Mouse (Mus musculus) midbrain, embryonic 14.5 days (tissue): ENCODE data around the gene Hist1h2aa. TPM values are rescaled to one million over a fixed set of nuclear protein-coding genes. Genes with fewer than 3 reads are reported as not detected.

Experiments
- ATAC-seq: fragments of 200-750 bp; cut with Nextera tagmentation; 2 replicates; pipeline ENCODE4 v1.8.0; 2017; ENCODE audit warnings: moderate number of reproducible peaks, moderate library complexity; ENCODE audit not compliant: low FRiP score, low TSS enrichment
- DNase-seq: peaks from one replicate; pipeline ENCODE4 v3.0.0-alpha.2; 2015
- H3K27ac ChIP-seq: fragments of 300-500 bp; sonication (generic); replicated peaks from 2 replicates; pipeline ENCODE4 v1.5.1; 2014; ENCODE audit warnings: mild to moderate bottlenecking, low read depth, low read length, moderate library complexity
- H3K27me3 ChIP-seq: fragments of 300-500 bp; sonication (generic); 2 replicates; pipeline ENCODE4 v1.6.1; 2014; ENCODE audit warnings: low read length, control low read depth, mixed read lengths; ENCODE audit not compliant: control insufficient read depth, insufficient read depth
- H3K36me3 ChIP-seq: fragments of 300-500 bp; sonication (generic); 2 replicates; pipeline ENCODE4 v1.6.1; 2014; ENCODE audit warnings: low read length, control low read depth; ENCODE audit not compliant: control insufficient read depth, insufficient read depth
- H3K4me1 ChIP-seq: fragments of 300-500 bp; sonication (generic); 2 replicates; pipeline ENCODE4 v1.6.1; 2014; ENCODE audit warnings: mild to moderate bottlenecking, antibody characterized with exemption, low read length, control low read depth; ENCODE audit not compliant: control insufficient read depth, insufficient read depth
- H3K4me2 ChIP-seq: fragments of 300-500 bp; sonication (generic); 2 replicates; pipeline ENCODE4 v1.6.1; 2014; ENCODE audit warnings: mild to moderate bottlenecking, low read length, moderate library complexity
- H3K4me3 ChIP-seq: fragments of 300-500 bp; sonication (generic); replicated peaks from 2 replicates; pipeline ENCODE4 v1.5.1; 2014; ENCODE audit warnings: low read depth, low read length
- H3K9ac ChIP-seq: fragments of 300-500 bp; sonication (generic); replicated peaks from 2 replicates; pipeline ENCODE4 v1.6.1; 2014; ENCODE audit warnings: mild to moderate bottlenecking, low read length, moderate library complexity
- H3K9me3 ChIP-seq: fragments of 300-500 bp; sonication (generic); 2 replicates; pipeline ENCODE4 v1.6.1; 2016; ENCODE audit warnings: low read length, control low read depth, mixed read lengths; ENCODE audit not compliant: control insufficient read depth
- WGBS: fragments of 180-500 bp; shearing (Covaris S2); extraction: QIAGEN DNeasy Blood & Tissue Kit; methylation state at CpG from one replicate; pipeline ENCODE4 v1.1.7; 2014; 5-methylcytosine and 5-hydroxymethylcytosine counted together
- polyA plus RNA-seq: library from polyadenylated mRNA; unstranded; fragments of >200 nt; fragmentation: Nextera tagmentation; extraction: Ambion mirVana; gene quantifications from 2 replicates; pipeline ENCODE4 v1.2.1, GENCODE M21; 2014

Gene Hist1h2aa
- polyA plus RNA-seq, 1 experiment from 2014 or later: not detected

DNA sequence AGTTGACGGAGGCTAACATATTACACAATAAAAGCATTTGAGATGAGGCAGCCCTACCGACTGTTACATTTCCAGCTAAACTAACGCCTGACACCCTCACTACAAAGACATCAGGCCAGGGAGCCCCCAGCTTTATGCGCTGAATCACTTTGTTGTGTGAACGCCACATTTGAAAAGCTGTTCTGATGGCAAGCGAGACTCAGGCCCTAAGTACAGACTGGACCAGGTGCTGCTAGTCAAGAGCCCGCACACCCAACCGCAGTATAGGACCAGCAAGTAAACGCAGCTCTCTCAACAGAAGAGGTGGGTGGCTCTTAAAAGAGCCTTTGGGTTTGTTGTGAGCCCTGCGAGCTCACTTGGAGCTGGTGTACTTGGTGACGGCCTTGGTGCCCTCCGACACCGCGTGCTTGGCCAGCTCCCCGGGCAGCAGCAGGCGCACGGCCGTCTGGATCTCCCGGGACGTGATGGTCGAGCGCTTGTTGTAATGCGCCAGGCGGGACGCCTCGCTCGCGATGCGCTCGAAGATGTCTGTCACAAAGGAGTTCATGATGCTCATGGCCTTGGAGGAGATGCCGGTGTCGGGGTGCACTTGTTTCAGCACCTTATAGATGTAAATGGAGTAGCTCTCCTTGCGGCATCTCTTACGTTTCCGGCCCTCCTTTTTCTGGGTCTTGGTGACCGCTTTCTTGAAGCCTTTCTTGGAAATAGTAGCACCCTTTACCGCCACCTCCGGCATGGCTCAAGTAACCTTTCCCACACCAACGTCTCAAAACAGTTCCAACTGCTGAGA lies 646 bp upstream of the Hist1h2aa start, which contains the start of gene Hist1h2ba:
Gene Hist1h2ba, minus strand, starts transcription at position 736 of the 790 bp plus-strand sequence.
- no peak for DNase-seq
- ATAC-seq: no peak
- H3K4me3 ChIP-seq: no peak within 1 kb of the TSS
- H3K27me3 ChIP-seq: no peaks in the 10 kb centered on the region
- no peaks in the 10 kb centered on the region for H3K36me3 ChIP-seq
- H3K9me3 ChIP-seq: no peaks in the 10 kb centered on the region
- H3K4me1 ChIP-seq: no peaks in the 10 kb centered on the region
- no peak within 1 kb of the TSS for H3K4me2 ChIP-seq
- H3K9ac ChIP-seq: no peak within 1 kb of the TSS
- H3K27ac ChIP-seq: no peak within 1 kb of the TSS
- WGBS: 97% methylated on average over 32 of the region's 39 CpGs

DNA sequence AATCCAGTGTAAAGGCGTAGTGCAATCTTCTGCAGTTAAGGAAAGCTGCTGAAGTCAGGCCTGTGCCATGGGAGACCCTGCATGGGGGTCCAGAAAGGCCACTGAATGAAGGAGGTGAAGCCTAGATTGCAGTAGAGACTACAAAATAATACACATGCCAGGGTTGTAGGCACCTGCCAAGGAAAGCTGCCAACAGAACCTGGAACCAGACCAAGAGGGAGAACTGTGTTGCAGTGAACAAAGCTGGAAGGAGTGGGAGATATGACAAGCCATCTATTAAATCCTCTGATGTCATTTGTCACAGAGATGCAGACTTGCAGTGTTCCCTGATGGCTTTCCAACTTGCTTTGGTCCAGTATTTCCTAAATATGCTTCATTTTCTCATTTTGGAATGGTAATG lies 4.4 kb downstream of the Hist1h2aa start:
- no peak overlapping the region for H3K27ac ChIP-seq
- H3K27me3 ChIP-seq: no peaks in the 10 kb centered on the region
- no peaks in the 10 kb centered on the region for H3K9me3 ChIP-seq
- no peak overlapping the region for H3K4me2 ChIP-seq
- H3K36me3 ChIP-seq: no peaks in the 10 kb centered on the region
- no peak overlapping the region for H3K4me3 ChIP-seq
- no peak for ATAC-seq
- H3K4me1 ChIP-seq: no peaks in the 10 kb centered on the region
- 97% methylated on average over 1 of the region's 1 CpGs for WGBS
- no peak for DNase-seq
- no peak overlapping the region for H3K9ac ChIP-seq

DNA sequence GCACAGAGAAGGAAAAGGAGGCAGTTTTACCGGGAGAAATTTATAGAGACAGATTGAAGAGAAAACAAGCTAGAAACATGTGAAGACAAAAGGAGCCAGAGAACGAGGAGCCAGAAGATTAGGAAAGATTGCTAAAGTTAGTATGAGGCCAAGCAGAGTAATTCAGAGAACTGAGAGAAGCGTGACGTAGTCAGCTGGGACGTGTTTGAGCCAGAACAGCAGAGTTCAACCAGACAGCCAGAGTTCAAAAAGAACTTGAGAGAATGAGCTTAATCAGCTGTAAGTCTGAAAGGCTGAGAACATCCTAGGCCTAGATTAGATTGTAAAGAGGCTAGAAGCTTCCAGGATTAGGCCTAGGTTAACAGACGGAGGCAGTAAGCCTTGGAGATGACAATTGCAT lies 6.0 kb downstream of the Hist1h2aa start:
- no peak overlapping the region for H3K4me3 ChIP-seq
- H3K4me2 ChIP-seq: no peak overlapping the region
- no peaks in the 10 kb centered on the region for H3K27me3 ChIP-seq
- no peak overlapping the region for H3K9ac ChIP-seq
- H3K4me1 ChIP-seq: no peaks in the 10 kb centered on the region
- no peaks in the 10 kb centered on the region for H3K9me3 ChIP-seq
- no peaks in the 10 kb centered on the region for H3K36me3 ChIP-seq
- DNase-seq: no peak
- ATAC-seq: no peak
- whole genome bisulfite sequencing: 58% methylated on average over 6 of the region's 6 CpGs
- no peak overlapping the region for H3K27ac ChIP-seq

DNA sequence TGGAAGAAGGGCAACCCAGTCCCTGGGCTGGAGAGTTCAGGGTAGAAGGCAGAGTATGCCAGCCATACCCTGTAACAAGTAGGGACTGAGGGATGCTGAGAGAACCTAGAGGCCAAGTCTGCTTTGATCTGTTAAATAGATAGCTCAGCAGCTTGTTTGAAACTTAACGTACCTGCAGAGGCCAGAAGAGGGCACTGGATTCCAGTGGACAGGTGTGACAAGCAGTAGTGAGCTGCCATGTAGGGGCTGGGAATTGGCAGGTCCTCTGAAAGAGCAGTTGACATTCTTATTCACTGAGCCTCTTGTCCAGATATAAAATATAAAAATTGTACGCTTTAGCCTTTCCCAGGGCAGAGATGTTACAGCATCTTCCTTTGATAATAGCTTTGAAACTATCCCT lies 8.6 kb downstream of the Hist1h2aa start:
- Histone ChIP-seq H3K4me3 (no peak overlapping the region), H3K4me1 (no peaks in the 10 kb centered on the region), H3K36me3 (no peaks in the 10 kb centered on the region), H3K4me2 (no peak overlapping the region), H3K27me3 (no peaks in the 10 kb centered on the region), H3K9ac (no peak overlapping the region), H3K27ac (no peak overlapping the region), H3K9me3 (no peaks in the 10 kb centered on the region)
- 61% methylated on average over 2 of the region's 2 CpGs for WGBS
- ATAC-seq (no peak), DNase-seq (peak; percentile 39)

DNA sequence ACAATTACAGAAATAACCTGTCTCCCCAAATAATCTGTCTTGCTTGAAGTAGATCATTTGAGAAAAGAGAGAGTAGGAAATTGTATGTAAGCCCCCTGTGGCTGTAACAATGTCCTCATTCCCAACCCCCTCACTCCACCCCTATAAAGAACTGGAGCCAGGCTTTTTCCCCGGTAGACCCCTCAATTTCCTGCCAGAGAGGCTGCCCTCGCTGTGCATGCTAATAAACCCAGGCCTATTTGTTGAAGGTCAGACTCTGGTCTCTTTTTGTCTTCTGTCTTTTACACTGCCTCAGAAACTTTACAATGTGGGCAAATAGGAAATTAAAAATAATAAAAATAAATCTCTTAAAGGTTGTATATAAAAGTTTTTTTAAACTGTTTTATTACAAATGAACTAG lies 12.0 kb downstream of the Hist1h2aa start:
- Histone ChIP-seq H3K4me1 (no peaks in the 10 kb centered on the region), H3K9ac (no peak overlapping the region), H3K27me3 (no peaks in the 10 kb centered on the region), H3K4me2 (no peak overlapping the region), H3K9me3 (no peaks in the 10 kb centered on the region), H3K36me3 (no peaks in the 10 kb centered on the region), H3K4me3 (no peak overlapping the region), H3K27ac (no peak overlapping the region)
- ATAC-seq (no peak), DNase-seq (no peak)
- WGBS: 21% methylated on average over 2 of the region's 2 CpGs

DNA sequence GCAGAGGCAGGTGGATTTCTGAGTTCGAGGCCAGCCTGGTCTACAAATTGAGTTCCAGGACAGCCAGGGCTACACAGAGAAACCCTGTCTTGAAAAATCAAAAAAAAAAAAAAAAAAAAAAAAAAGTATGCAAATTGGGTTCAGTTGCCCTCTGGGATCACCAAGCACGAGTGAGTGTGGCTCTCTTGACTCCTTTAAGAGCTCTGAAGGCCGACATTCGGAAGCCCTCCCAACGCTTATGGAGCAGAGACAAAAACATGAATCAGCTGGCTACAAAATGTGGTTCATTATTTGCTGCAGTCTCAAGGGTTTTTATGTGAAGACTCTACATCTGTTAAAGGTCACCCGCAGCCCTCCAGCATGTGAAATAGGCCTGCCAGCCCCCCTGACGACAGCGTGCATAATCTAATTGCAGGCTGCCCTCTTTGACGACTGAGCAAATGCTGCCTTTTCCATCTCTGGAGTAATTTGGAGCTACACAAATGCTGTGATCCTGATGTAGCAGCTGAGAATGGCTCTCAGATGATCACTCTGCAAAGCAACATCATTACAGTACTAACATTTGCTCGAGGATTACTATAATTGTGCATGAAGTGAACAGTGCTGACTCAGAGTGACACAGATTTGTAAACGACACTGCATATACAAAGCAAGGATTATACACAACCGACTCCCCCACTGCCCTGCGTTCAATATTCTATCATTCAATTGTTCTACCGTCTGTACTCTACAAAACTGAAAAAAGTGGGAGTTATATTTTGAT lies 15.4 kb downstream of the Hist1h2aa start:
- H3K27me3 ChIP-seq: no peaks in the 10 kb centered on the region
- H3K4me2 ChIP-seq: 0 out of 2 replicates have a peak overlapping the region, but pooled peaks have one; percentile 2
- DNase-seq (peak; percentile 79), ATAC-seq (peak; percentile 78)
- peak overlapping the region; percentile 43 for H3K27ac ChIP-seq
- no peak overlapping the region for H3K9ac ChIP-seq
- no peaks in the 10 kb centered on the region for H3K36me3 ChIP-seq
- 18% methylated on average over 14 of the region's 14 CpGs for WGBS
- H3K9me3 ChIP-seq: no peaks in the 10 kb centered on the region
- no peak overlapping the region for H3K4me3 ChIP-seq
- H3K4me1 ChIP-seq: no peaks in the 10 kb centered on the region

DNA sequence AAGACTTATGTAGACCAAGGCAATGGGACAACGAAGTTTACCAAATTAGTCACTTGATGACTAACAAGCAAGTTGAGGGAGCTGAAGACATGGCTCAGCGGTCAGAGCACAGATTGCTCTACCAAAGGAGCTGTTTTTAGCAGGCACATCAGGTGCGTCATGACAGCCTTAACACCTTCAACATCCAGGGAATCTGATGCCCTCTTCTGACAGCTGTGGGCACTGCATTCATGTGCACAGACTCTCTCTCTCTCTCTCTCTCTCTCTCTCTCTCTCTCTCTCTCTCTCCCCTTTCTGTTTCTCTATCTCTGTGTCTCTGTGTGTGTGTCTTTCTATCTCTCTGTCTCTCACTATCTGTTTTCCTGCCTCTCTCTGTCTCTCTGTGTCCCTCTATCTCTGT lies 16.7 kb downstream of the Hist1h2aa start:
- 81% methylated on average over 3 of the region's 3 CpGs for WGBS
- Histone ChIP-seq H3K36me3 (no peaks in the 10 kb centered on the region), H3K9ac (no peak overlapping the region), H3K4me2 (no peak overlapping the region), H3K27ac (no peak overlapping the region), H3K27me3 (no peaks in the 10 kb centered on the region), H3K4me3 (no peak overlapping the region), H3K9me3 (no peaks in the 10 kb centered on the region), H3K4me1 (no peaks in the 10 kb centered on the region)
- DNase-seq (no peak), ATAC-seq (no peak)

DNA sequence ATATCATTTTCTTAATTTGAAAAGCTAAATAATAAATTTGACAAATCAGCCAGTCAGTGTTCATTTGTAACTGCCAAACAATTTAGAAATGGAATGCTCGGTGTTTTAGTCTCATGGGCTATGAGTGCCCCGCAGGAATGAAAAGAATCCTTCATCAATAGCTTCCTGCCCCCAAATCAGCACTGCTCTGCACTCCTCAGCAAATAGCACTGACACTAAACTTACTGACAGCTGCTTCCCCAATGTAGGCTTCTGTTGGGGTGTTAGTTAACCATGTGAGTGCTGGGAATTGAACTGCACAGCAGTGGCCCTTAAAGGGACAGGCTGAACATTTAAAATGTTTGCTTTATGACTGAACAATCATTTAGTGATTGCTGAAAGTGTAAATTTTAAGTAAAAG lies 25.5 kb downstream of the Hist1h2aa start:
- H3K4me3 ChIP-seq: no peak overlapping the region
- ATAC-seq (no peak), DNase-seq (peak; percentile 20)
- H3K9ac ChIP-seq: no peak overlapping the region
- no peaks in the 10 kb centered on the region for H3K27me3 ChIP-seq
- no peak overlapping the region for H3K4me2 ChIP-seq
- no peaks in the 10 kb centered on the region for H3K9me3 ChIP-seq
- H3K27ac ChIP-seq: no peak overlapping the region
- H3K36me3 ChIP-seq: no peaks in the 10 kb centered on the region
- WGBS: 10% methylated on average over 2 of the region's 2 CpGs
- no peaks in the 10 kb centered on the region for H3K4me1 ChIP-seq

DNA sequence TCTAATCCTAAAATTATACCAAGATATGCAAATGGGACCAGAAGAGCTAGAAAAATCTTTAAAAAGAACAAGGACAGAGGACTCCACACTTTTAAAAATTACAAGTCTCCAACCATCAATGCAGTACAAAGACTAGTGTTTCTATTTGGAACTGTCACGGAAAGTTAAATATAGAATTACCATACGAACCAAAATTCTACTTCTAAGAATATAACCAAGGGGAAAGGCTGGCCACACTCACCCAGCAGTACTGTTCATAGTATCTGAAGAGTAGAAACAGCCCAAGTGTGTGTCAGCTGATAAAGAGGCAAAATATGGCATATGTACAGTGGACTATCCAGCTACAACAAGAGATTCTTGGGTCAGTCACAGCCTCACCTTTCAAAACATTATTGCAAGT lies 30.6 kb downstream of the Hist1h2aa start:
- WGBS: 81% methylated on average over 2 of the region's 2 CpGs
- DNase-seq: no peak

More for the DNA sequence above, 30.6 kb downstream of the Hist1h2aa start:
- Histone ChIP-seq H3K36me3 (no peaks in the 10 kb centered on the region), H3K27me3 (no peaks in the 10 kb centered on the region), H3K9ac (no peak overlapping the region), H3K27ac (no peak overlapping the region), H3K4me3 (no peak overlapping the region), H3K4me2 (no peak overlapping the region), H3K4me1 (no peaks in the 10 kb centered on the region), H3K9me3 (no peaks in the 10 kb centered on the region)
- ATAC-seq: no peak
